Mouse (Mus musculus) cerebellum, adult 2 months (tissue): Measurements from ENCODE around the gene Kcnj4. TPM values are rescaled to one million over a fixed set of nuclear protein-coding genes. Genes with fewer than 3 reads are reported as not detected.

ENCODE experiments used
- DNase-seq, 2 experiments: peaks; one replicate each; pipeline ENCODE4 v3.0.0; 2021
- H3K27ac ChIP-seq: fragments of 200-500 bp; 2 replicates; pipeline ENCODE4 v1.5.1; 2012; ENCODE audit warnings: low read length, control low read depth, inconsistent platforms; ENCODE audit not compliant: insufficient read depth
- H3K27me3 ChIP-seq: fragments of 200-500 bp; 2 replicates; pipeline ENCODE4 v1.6.1; 2012; ENCODE audit warnings: inconsistent platforms, mild to moderate bottlenecking, low read length, moderate library complexity; ENCODE audit not compliant: control insufficient read depth, insufficient read depth
- H3K4me1 ChIP-seq: fragments of 200-500 bp; 2 replicates; pipeline ENCODE4 v1.6.1; 2011; ENCODE audit warnings: low read length; ENCODE audit not compliant: control insufficient read depth, insufficient read depth
- H3K4me3 ChIP-seq: fragments of 200-500 bp; replicated peaks from 2 replicates; pipeline ENCODE3; 2011; ENCODE audit warnings: mild to moderate bottlenecking, low read depth, low read length, control low read depth; ENCODE audit not compliant: insufficient read depth
- CTCF ChIP-seq: fragments of 200-500 bp; IDR thresholded peaks from 2 replicates; pipeline ENCODE4 v1.5.1; 2011; ENCODE audit warnings: low read depth, mild to moderate bottlenecking, control low read depth, low read length, moderate library complexity, borderline replicate concordance; ENCODE audit not compliant: insufficient read depth
- POLR2A ChIP-seq: fragments of 200-500 bp; IDR thresholded peaks from 2 replicates; pipeline ENCODE4 v1.6.1; 2011; ENCODE audit warnings: low read length, control low read depth, borderline replicate concordance; ENCODE audit not compliant: insufficient read depth
- WGBS: fragments of 180-500 bp; shearing (Covaris S2); methylation state at CpG from one replicate; pipeline ENCODE4 v1.1.7; 2018; 5-methylcytosine and 5-hydroxymethylcytosine counted together
- polyA plus RNA-seq: library from polyadenylated mRNA; depleted of rRNA; stranded (reverse); fragments of >200 nt; gene quantifications from 2 replicates; pipeline ENCODE4 v1.2.3, GENCODE M21; 2012

The Kcnj4 gene
- polyA plus RNA-seq, 1 experiment: 1.5 TPM

DNA sequence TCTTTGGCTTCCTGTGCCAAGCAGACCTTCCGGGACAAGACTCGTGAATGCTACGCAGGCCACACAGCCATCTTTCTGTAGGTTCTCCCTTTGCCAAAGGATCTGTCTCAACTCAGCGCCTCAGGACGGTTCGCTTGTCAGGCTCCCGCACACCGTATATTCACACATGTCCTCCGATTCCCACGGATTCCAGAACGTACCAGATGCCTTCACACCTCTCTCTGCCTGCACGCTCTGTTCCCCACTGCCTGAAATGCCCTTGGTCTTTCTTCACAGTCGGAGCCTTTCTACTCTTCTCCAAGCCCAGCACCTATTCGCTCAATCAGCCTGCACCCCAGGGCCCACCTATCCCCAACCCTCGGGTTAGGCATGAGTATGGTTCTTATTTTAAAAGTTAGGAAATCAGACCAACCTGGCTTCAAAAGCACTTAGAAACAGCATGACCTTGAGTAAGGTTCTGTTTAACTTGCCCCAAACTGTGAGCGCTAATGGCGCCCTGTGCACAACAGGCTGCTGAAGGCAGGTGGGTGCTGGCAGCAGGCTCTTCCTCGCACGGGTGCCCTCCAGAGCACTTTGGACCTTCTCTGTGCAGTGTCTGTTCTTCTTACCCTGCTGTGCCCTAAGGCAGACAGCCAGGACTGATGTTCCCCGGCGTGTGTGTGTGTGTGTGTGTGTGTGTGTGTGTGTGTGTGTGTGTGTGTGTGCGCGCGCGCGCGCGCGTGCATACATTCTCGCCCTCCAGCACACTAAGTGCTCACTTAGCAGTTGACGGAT, 2.2 kb upstream of the Kcnj4 start:
- H3K4me3 ChIP-seq: no peak overlapping the region
- 43% methylated on average over 31 of the region's 31 CpGs for WGBS
- TF ChIP-seq POLR2A: no peak
- TF ChIP-seq CTCF: no peak
- DNase-seq: no peak
- peaks cover 4% of the 10 kb centered on the region for H3K27me3 ChIP-seq
- no peak overlapping the region for H3K27ac ChIP-seq
- H3K4me1 ChIP-seq: peaks cover 5% of the 10 kb centered on the region

DNA sequence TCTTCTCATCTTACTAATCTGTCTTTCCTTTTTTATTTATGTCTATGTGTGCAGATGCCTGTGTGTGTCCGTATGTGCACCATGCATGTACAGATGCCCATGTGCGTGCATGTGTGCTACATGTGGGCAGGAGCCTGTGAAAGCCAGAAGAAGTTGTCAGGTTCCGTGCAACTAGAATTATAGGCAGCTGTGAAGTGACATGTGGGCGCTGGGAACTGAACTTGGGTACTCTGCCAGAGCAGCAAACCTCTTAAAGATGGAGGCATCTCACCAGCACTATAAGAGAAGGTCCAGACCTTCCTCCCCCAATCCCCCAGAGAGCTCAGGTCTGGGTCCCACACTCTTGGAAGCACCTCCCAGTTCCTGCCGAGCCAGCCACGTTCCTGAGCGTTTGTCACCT, 1.4 kb upstream of the Kcnj4 start:
- no peak for DNase-seq
- no peak overlapping the region for H3K4me3 ChIP-seq
- no peak for TF ChIP-seq POLR2A
- TF ChIP-seq CTCF: no peak
- no peak overlapping the region for H3K27ac ChIP-seq
- H3K27me3 ChIP-seq: peaks cover 4% of the 10 kb centered on the region
- peaks cover 5% of the 10 kb centered on the region for H3K4me1 ChIP-seq
- WGBS: 28% methylated on average over 7 of the region's 7 CpGs

DNA sequence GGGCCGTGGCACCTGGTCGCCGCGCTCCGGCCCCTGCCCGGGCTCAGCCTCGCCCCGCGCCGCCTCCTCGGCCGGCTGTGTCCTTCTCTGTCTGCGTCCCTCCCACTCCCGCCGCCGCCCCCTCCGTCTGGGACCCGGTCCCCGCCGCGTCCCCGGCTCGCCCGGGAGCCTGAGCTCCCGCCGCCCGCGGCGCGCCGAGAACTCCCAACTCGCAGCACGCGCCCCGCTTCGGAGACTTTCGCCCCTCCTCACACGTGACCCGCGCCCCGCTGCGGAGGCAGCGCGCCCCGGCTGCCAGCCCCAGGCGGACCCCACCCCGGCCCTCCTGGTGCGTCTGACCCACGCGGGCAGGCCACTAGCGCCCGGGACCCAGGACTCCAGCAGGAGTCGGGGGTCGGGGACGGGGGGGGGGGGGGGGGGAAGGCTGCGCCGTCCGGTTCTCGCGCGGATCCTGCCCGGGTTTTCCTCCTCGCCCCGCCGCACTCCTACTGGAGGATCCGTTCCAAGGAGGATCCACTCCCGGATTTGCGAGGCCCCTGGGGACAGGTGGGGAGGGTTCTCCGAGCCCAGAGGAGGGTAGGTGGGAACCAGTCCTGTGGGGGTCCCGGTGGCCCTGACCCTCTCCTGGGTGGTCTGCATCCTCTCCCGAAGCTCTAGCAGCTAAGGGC, 709 bp upstream of the Kcnj4 start:
- WGBS: under 1% methylated on average over 55 of the region's 71 CpGs
- H3K4me3 ChIP-seq: peak overlapping the region; percentile 38
- DNase-seq: peak; percentile 44 to 52
- H3K27ac ChIP-seq: no peak overlapping the region
- TF ChIP-seq POLR2A: no peak
- TF ChIP-seq CTCF: no peak
- peaks cover 4% of the 10 kb centered on the region for H3K27me3 ChIP-seq
- peaks cover 5% of the 10 kb centered on the region for H3K4me1 ChIP-seq

DNA sequence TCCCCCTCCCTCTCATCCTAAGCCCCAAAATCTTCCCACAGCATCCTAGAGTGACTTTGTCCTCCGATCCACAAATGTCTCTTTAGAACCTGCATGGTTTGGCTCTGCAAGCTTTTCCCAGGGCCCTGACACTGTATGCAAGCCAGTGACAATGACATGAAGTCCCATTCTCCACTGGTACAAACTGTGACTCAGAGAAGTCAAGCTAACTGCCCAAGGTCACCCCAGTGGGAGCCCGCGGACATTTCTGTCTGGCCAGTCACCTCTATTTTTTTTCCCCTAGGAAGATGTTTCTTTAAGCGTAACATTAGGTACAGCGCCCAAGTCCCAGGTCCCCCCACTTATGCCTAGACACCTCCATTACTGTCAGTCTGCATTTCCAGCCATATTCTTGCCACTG, 1.6 kb downstream of the Kcnj4 start:
- DNase-seq: no peak
- WGBS: 62% methylated on average over 5 of the region's 5 CpGs
- Histone ChIP-seq H3K4me3 (no peak overlapping the region), H3K27ac (no peak overlapping the region), H3K4me1 (peaks cover 5% of the 10 kb centered on the region), H3K27me3 (peaks cover 4% of the 10 kb centered on the region)
- TF ChIP-seq CTCF: no peak
- TF ChIP-seq POLR2A: no peak

DNA sequence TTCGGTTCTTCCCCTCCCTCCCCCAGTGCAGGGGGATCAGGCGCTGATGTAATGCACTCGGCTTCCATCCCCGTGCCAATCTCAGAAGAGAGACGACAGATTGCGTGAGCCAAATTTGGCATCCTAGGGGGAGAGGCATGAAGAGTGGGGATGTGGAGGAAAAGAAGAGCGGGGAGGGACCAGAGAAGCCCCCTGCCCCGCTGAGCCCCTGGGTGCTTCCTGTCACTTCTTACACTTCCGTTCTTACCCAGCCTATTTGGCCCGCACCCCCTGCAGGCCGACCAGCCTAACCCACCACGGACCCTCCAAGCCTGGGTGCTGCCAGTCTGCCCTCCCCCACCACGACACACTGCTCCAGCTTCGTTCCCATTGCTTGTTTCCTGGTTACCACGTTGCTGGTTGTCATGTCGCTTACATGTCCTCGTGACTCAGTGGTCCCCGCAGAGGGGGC, 2.1 kb downstream of the Kcnj4 start:
- TF ChIP-seq CTCF (no peak), POLR2A (no peak)
- Histone ChIP-seq H3K27me3 (peaks cover 4% of the 10 kb centered on the region), H3K4me3 (no peak overlapping the region), H3K4me1 (peaks cover 5% of the 10 kb centered on the region), H3K27ac (no peak overlapping the region)
- DNase-seq: no peak
- 10% methylated on average over 18 of the region's 18 CpGs for WGBS

DNA sequence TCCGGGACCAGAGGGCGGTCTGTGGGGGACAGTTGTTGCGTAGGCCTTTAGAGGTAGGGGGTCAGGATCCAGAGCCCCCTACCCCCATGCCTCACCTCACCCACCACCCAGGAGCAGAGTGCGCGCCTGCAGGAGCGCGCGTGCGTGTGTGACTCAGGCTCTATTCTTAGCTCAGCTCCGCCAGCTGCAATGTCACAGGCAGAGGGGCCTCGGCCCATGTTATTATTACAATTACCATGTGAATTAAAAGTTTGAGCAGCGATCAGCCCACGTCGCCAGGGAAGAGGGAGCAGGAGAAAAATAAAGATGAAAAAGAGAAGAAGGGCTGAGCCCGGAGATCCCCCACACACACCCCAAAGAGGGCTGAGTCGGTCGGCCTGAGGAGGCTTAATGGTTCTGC, 4.9 kb downstream of the Kcnj4 start:
- WGBS: 70% methylated on average over 17 of the region's 17 CpGs
- no peak overlapping the region for H3K4me3 ChIP-seq
- no peaks in the 10 kb centered on the region; the same call in 1 of the 2 replicates for H3K4me1 ChIP-seq
- peaks cover under 1% of the 10 kb centered on the region; the same call in 1 of the 2 replicates for H3K27me3 ChIP-seq
- DNase-seq: no peak
- no peak overlapping the region for H3K27ac ChIP-seq
- TF ChIP-seq POLR2A (no peak), CTCF (no peak)

DNA sequence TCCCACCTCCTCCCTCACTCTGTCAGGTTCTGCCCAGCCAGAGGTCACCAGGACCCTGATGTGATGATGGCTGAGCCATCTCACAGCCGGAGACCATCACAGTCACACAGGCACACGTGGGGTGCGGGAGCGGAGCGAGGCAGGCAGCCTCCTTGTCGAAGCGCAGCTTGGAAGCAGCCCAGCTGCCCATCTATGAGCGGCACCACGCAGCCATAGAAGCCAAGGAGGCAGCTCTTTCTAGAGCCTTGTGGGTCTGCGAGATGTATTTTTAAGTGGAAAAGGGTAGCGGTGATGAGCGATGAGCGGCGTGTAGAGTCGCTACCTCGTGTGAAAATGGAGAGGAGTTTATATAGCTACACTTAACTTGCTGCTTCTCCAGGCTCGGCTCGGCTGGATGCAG, 11.5 kb downstream of the Kcnj4 start:
- Histone ChIP-seq H3K27ac (no peak overlapping the region), H3K4me1 (peaks cover 3% of the 10 kb centered on the region; the same call in 1 of the 2 replicates), H3K27me3 (no peaks in the 10 kb centered on the region), H3K4me3 (no peak overlapping the region)
- no peak for DNase-seq
- no peak for TF ChIP-seq CTCF
- no peak for TF ChIP-seq POLR2A
- 25% methylated on average over 18 of the region's 18 CpGs for WGBS

DNA sequence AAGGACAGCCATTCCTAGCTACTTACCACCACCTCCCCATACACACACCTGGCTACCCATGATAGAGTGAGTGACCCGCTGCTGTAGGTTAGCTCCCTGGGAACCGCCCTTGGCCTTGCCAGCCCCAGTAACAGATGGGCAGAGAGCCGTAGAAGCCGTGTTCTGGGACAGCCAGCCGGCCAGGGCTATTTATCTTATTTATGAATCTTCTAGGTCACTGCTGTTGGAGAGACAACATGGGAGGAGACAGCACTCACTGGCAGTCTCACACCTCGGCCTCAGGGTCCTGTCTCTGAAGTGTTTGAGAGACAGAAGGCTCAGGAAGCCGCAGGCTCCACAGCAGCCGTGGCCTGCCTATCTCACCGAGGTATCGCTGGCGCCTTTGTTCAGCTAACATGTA, 15.6 kb downstream of the Kcnj4 start:
- no peak overlapping the region for H3K27ac ChIP-seq
- no peaks in the 10 kb centered on the region for H3K27me3 ChIP-seq
- 43% methylated on average over 11 of the region's 11 CpGs for WGBS
- H3K4me3 ChIP-seq: no peak overlapping the region
- no peak for TF ChIP-seq POLR2A
- TF ChIP-seq CTCF: no peak
- no peak for DNase-seq
- peaks cover 3% of the 10 kb centered on the region; the same call in 1 of the 2 replicates for H3K4me1 ChIP-seq
